Mouse (Mus musculus) embryonic facial prominence, embryonic 11.5 days (tissue): ENCODE results near the gene Heatr9. TPM values are rescaled to one million over a fixed set of nuclear protein-coding genes. Genes with fewer than 3 reads are reported as not detected.

Experiments
- ATAC-seq: fragments of 200-750 bp; cut with Nextera tagmentation; replicated peaks from 2 replicates; pipeline ENCODE4 v1.8.0; 2017; ENCODE audit warnings: low read depth; ENCODE audit not compliant: insufficient number of reproducible peaks, low FRiP score, low TSS enrichment
- DNase-seq: peaks from one replicate; pipeline ENCODE4 v3.0.0-alpha.2; 2015; ENCODE audit warnings: low spot score
- H3K27ac ChIP-seq: fragments of 300-500 bp; sonication (generic); replicated peaks from 2 replicates; pipeline ENCODE4 v1.5.1; 2014; ENCODE audit warnings: mild to moderate bottlenecking, low read depth, low read length, control low read depth
- H3K27me3 ChIP-seq: fragments of 300-500 bp; sonication (generic); 2 replicates; pipeline ENCODE4 v1.6.1; 2014; ENCODE audit warnings: mild to moderate bottlenecking, low read length, moderate library complexity, mixed read lengths; ENCODE audit not compliant: control insufficient read depth, insufficient read depth
- H3K36me3 ChIP-seq: fragments of 300-500 bp; sonication (generic); replicated peaks from 2 replicates; pipeline ENCODE4 v1.6.1; 2014; ENCODE audit warnings: low read depth, mild to moderate bottlenecking, low read length, moderate library complexity, mixed read lengths; ENCODE audit not compliant: control insufficient read depth, insufficient read depth
- H3K4me1 ChIP-seq: fragments of 300-500 bp; sonication (generic); 2 replicates; pipeline ENCODE4 v1.6.1; 2014; ENCODE audit warnings: low read length, mixed read lengths; ENCODE audit not compliant: control insufficient read depth, insufficient read depth
- H3K4me2 ChIP-seq: fragments of 300-500 bp; sonication (generic); 2 replicates; pipeline ENCODE4 v1.6.1; 2014; ENCODE audit warnings: low read depth, mild to moderate bottlenecking, control low read depth, low read length, moderate library complexity
- H3K4me3 ChIP-seq: fragments of 300-500 bp; sonication (generic); 2 replicates; pipeline ENCODE4 v1.5.1; 2014; ENCODE audit warnings: low read depth, low read length, control low read depth
- H3K9ac ChIP-seq: fragments of 300-500 bp; sonication (generic); replicated peaks from 2 replicates; pipeline ENCODE4 v1.6.1; 2014; ENCODE audit warnings: mild to moderate bottlenecking, control low read depth, low read length
- H3K9me3 ChIP-seq: fragments of 300-500 bp; sonication (generic); replicated peaks from 2 replicates; pipeline ENCODE4 v1.6.1; 2016; ENCODE audit warnings: mild to moderate bottlenecking, low read length, inconsistent platforms, mixed read lengths; ENCODE audit not compliant: control insufficient read depth
- WGBS: fragments of 180-500 bp; shearing (Covaris S2); extraction: QIAGEN DNeasy Blood & Tissue Kit; methylation state at CpG from one replicate; pipeline ENCODE4 v1.1.7; 2014; 5-methylcytosine and 5-hydroxymethylcytosine counted together
- polyA plus RNA-seq: library from polyadenylated mRNA; unstranded; fragments of >200 nt; fragmentation: Nextera tagmentation; extraction: Ambion mirVana; gene quantifications from 2 replicates; pipeline ENCODE4 v1.2.1, GENCODE M21; 2014

The Heatr9 gene
- polyA plus RNA-seq, 1 experiment from 2014 or later: not detected

DNA sequence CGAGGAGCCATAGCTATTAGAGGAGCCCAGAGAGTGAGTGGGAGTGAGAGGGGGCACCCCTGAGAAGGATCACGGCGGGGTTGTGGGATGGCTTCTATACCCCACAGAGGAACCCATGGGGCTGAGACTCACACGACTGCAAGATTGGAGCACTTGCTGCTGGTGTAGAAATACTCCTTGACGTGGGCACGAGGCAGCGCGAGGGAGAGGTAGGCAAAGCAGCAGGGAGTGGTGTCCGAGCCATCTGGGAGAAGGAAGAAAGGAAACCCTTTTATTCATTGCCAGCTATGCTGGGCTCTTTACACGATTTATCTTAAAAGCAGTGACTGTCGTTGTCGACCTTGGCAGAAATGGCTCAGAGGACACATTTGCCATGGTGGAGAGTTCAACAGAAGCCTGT lies 7.0 kb upstream of the Heatr9 start:
- no peaks in the 10 kb centered on the region for H3K9me3 ChIP-seq
- H3K36me3 ChIP-seq: no peaks in the 10 kb centered on the region
- H3K27me3 ChIP-seq: no peaks in the 10 kb centered on the region
- DNase-seq (no peak), ATAC-seq (no peak)
- no peak overlapping the region for H3K4me2 ChIP-seq
- H3K4me1 ChIP-seq: no peaks in the 10 kb centered on the region
- H3K4me3 ChIP-seq: no peak overlapping the region
- no peak overlapping the region for H3K9ac ChIP-seq
- no peak overlapping the region for H3K27ac ChIP-seq
- WGBS: 59% methylated on average over 12 of the region's 12 CpGs

DNA sequence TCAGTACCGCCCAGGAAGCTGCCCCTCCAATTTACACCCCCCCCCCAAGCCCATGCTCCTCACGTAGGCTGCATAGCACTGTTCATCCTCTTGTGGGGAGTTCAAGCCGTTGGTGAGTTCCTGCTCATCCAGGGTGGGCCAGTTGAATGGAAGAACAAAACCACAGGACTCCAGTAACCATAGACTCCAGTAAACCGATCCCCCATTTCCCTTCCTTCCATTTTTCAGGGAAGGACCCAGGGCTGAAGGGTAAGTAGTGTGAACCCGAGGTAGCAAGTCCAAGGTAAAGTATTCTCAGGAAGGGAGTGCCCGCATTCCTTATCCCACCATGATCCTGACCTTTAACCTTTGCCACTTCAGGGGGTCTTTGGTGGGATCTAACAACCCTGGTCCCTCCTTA lies 3.6 kb downstream of the Heatr9 start:
- H3K4me3 ChIP-seq: no peak overlapping the region
- H3K27ac ChIP-seq: no peak overlapping the region
- H3K9ac ChIP-seq: no peak overlapping the region
- WGBS: 64% methylated on average over 6 of the region's 6 CpGs
- H3K4me2 ChIP-seq: no peak overlapping the region
- DNase-seq (no peak), ATAC-seq (no peak)
- H3K9me3 ChIP-seq: no peaks in the 10 kb centered on the region
- no peaks in the 10 kb centered on the region for H3K4me1 ChIP-seq
- no peaks in the 10 kb centered on the region for H3K36me3 ChIP-seq
- no peaks in the 10 kb centered on the region for H3K27me3 ChIP-seq

DNA sequence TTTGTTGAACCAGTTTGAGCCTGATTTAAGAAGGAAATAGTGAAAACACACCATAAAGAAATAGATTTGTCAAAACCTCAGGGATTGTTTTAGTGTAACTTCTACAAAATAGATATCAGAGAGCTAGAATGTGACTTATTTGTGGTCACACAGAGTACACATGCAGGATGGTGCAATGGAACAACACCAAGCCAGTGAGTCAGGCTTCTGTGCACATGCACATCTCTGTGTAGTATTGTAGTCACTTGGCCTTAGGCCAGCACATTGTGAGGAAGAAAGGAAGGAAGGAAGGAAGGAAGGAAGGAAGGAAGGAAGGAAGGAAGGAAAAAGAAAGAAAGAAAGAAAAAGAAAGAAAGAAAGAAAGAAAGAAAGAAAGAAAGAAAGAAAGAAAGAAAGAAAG lies 4.8 kb downstream of the Heatr9 start:
- Histone ChIP-seq H3K27ac (no peak overlapping the region), H3K36me3 (no peaks in the 10 kb centered on the region), H3K9ac (no peak overlapping the region), H3K4me2 (no peak overlapping the region), H3K27me3 (no peaks in the 10 kb centered on the region), H3K9me3 (no peaks in the 10 kb centered on the region), H3K4me1 (no peaks in the 10 kb centered on the region), H3K4me3 (no peak overlapping the region)
- no peak for ATAC-seq
- DNase-seq: no peak

DNA sequence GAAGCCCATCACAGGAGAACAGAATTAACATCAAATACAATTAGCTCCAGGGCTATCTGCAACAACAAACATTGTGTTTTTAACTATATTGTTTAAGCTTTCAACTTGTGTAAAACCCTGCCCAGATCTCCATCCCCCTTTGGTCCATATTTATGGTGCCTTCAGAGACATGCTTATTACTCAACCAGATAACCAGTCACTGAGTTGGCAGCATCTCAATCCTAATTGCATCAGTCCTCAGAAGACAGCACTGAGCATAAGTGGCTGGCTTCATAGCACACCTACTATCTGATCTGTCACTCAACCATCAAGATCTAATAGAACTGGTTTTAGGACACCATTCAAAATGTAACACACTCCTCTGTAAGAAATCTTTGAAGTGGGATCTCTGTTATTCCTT lies 12.5 kb downstream of the Heatr9 start:
- ATAC-seq (no peak), DNase-seq (no peak)
- Histone ChIP-seq H3K9ac (no peak overlapping the region), H3K4me3 (no peak overlapping the region), H3K4me1 (no peaks in the 10 kb centered on the region), H3K9me3 (no peaks in the 10 kb centered on the region), H3K4me2 (no peak overlapping the region), H3K36me3 (no peaks in the 10 kb centered on the region; the same call in 1 of the 2 replicates), H3K27me3 (no peaks in the 10 kb centered on the region), H3K27ac (no peak overlapping the region)

DNA sequence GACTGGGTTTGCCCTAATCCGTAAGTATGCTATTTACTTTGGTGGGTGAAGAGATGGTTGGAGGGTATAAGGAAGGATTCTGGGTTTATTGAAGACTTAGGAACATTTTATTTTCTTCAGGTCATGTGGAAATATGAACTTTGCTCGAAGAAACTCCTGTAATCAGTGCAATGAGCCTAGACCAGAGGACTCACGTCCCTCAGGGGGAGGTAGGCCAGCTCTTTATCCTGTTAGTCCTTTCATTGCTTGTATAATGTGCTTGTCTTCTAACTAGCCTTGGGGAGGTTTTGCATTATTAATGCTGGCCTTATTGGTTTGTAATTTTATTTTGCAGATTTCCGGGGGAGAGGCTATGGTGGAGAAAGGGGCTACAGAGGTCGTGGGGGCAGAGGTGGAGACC lies 17.7 kb downstream of the Heatr9 start:
- 94% methylated on average over 5 of the region's 5 CpGs for WGBS
- no peak overlapping the region for H3K4me2 ChIP-seq
- peaks cover 10% of the 10 kb centered on the region for H3K36me3 ChIP-seq
- ATAC-seq: no peak
- H3K4me1 ChIP-seq: no peaks in the 10 kb centered on the region
- no peaks in the 10 kb centered on the region for H3K27me3 ChIP-seq
- no peak overlapping the region for H3K4me3 ChIP-seq
- no peak overlapping the region for H3K9ac ChIP-seq
- DNase-seq: no peak
- H3K27ac ChIP-seq: no peak overlapping the region
- no peaks in the 10 kb centered on the region for H3K9me3 ChIP-seq

DNA sequence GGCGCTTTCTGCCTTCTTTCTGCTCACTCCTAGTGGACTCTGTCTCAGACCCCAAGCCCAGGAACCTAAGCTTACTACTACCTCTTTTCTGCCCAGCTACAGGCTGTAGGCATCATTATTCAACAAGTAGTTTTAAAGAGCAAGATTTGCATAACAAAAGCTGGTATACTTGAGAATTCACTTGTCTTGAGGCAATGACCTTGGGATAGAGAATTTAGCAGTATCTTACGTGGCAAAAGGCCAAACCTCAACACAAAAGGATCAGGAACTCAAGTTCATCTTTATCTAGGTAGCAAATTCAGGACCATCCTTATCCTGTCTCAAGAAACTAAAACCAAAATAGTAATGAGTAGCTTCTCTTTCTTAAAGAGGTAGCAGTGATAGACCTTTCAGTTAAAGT lies 26.4 kb downstream of the Heatr9 start:
- WGBS: 90% methylated on average over 2 of the region's 2 CpGs
- Histone ChIP-seq H3K27me3 (no peaks in the 10 kb centered on the region), H3K27ac (no peak overlapping the region), H3K4me2 (no peak overlapping the region), H3K36me3 (no peaks in the 10 kb centered on the region; the same call in 1 of the 2 replicates), H3K9ac (no peak overlapping the region), H3K9me3 (no peaks in the 10 kb centered on the region), H3K4me1 (no peaks in the 10 kb centered on the region), H3K4me3 (no peak overlapping the region)
- no peak for ATAC-seq
- no peak for DNase-seq

GRCm38 (mm10) chr11:83491488-83491887 lies 30.5 kb downstream of the Heatr9 start:
- DNase-seq (no peak), ATAC-seq (no peak)
- no peaks in the 10 kb centered on the region; the same call in 1 of the 2 replicates for H3K36me3 ChIP-seq
- no peaks in the 10 kb centered on the region for H3K9me3 ChIP-seq
- no peak overlapping the region for H3K4me2 ChIP-seq
- no peak overlapping the region for H3K9ac ChIP-seq
- WGBS: 83% methylated on average over 4 of the region's 4 CpGs
- no peak overlapping the region for H3K27ac ChIP-seq
- H3K4me1 ChIP-seq: no peaks in the 10 kb centered on the region
- H3K4me3 ChIP-seq: no peak overlapping the region
- H3K27me3 ChIP-seq: no peaks in the 10 kb centered on the region

GRCm38 (mm10) chr11:83473235-83474016 lies 48.5 kb downstream of the Heatr9 start:
- H3K36me3 ChIP-seq: no peaks in the 10 kb centered on the region
- no peaks in the 10 kb centered on the region for H3K4me1 ChIP-seq
- H3K9ac ChIP-seq: peak overlapping the region; percentile 94
- H3K27ac ChIP-seq: peak overlapping the region; percentile 93
- H3K4me3 ChIP-seq: peak overlapping the region; percentile 85
- no peaks in the 10 kb centered on the region for H3K27me3 ChIP-seq
- DNase-seq: peak; percentile 68
- H3K9me3 ChIP-seq: no peaks in the 10 kb centered on the region
- WGBS: under 1% methylated on average over 46 of the region's 52 CpGs
- ATAC-seq: peak; percentile 75
- H3K4me2 ChIP-seq: peak overlapping the region; percentile 48
